21 mouse cellular contexts compared by ENCODE assay signal in genomic region chr14:11577276-11577909, GRCm38 (mm10). TPM values are rescaled to one million over a fixed set of nuclear protein-coding genes. Genes with fewer than 3 reads are reported as not detected.
A peak's percentile ranks its signal among the peaks of the same experiment; 100 is the strongest.
DNase-seq lines count a peak whose midpoint lies in the region; ATAC-seq and TF ChIP-seq lines count a peak whose summit lies in the region.
"Had no signal": no experiment of that assay in that cellular context is flagged by ENCODE, and none has a peak within 500 bp of the region (broad histone marks: within the 10 kb centered on the region; RNA-seq: fewer than 3 reads in every experiment).

No protein-coding gene starts in this region.

- H3K4me2 ChIP-seq in midbrain, postnatal 0 days (ENCODE audit: low read depth, low read length, poor library complexity, severe bottlenecking), result no peak overlapping the region
- H3K4me2 ChIP-seq in limb, embryonic 11.5 days (ENCODE audit: low read depth, severe bottlenecking), result no peak overlapping the region
- H3K4me2 ChIP-seq in intestine, postnatal 0 days (replicated peaks; ENCODE audit: low read depth), result no peak overlapping the region
- H3K4me2 ChIP-seq: heart, embryonic 13.5 days; liver, embryonic 15.5 days had no signal

- peak; percentile 65 for DNase-seq in midbrain, embryonic 10.5 days (ENCODE audit: low spot score)
- no peak for DNase-seq in midbrain, postnatal 0 days (ENCODE audit: low spot score)
- DNase-seq in embryonic facial prominence, embryonic 10.5 days (ENCODE audit: low spot score), result no peak
- no peak for DNase-seq in limb, embryonic 11.5 days (ENCODE audit: low spot score)
- peak; percentile 66 for DNase-seq in retina, postnatal 1 day
- no peak for DNase-seq in adipocyte (ENCODE audit: low spot score)
- DNase-seq: adrenal gland, postnatal 14 days; cerebellum, postnatal 10 days; kidney, adult 8-10 months; kidney, postnatal 4 days; left cerebral cortex, postnatal 4 days; lung, postnatal 10 days; thymus, adult 2 months had no signal

- H3K4me1 ChIP-seq in midbrain, embryonic 10.5 days, result peaks cover 60% of the 10 kb centered on the region
- peaks cover 7% of the 10 kb centered on the region; the same call in 1 of the 2 replicates for H3K4me1 ChIP-seq in midbrain, postnatal 0 days (ENCODE audit: insufficient read depth, low read length)
- H3K4me1 ChIP-seq in embryonic facial prominence, embryonic 10.5 days, result peaks cover 48% of the 10 kb centered on the region
- peaks cover 21% of the 10 kb centered on the region for H3K4me1 ChIP-seq in limb, embryonic 11.5 days (ENCODE audit: control insufficient read depth, insufficient read depth, low read length)
- H3K4me1 ChIP-seq in intestine, postnatal 0 days (replicated peaks; ENCODE audit: control insufficient read depth, insufficient read depth, low read length), result peaks cover 7% of the 10 kb centered on the region; the same call in 1 of the 2 replicates
- H3K4me1 ChIP-seq: liver, embryonic 15.5 days; megakaryocyte, embryonic 14.5 days had no signal

- peaks cover 7% of the 10 kb centered on the region; the same call in 1 of the 2 replicates for H3K36me3 ChIP-seq in midbrain, embryonic 10.5 days
- no peaks in the 10 kb centered on the region for H3K36me3 ChIP-seq in midbrain, postnatal 0 days (ENCODE audit: insufficient read depth, low read length)
- peaks cover 7% of the 10 kb centered on the region for H3K36me3 ChIP-seq in embryonic facial prominence, embryonic 10.5 days (replicated peaks)
- H3K36me3 ChIP-seq in limb, embryonic 11.5 days (ENCODE audit: control insufficient read depth, insufficient read depth, low read length), result no peaks in the 10 kb centered on the region
- H3K36me3 ChIP-seq in intestine, postnatal 0 days (ENCODE audit: control insufficient read depth, insufficient read depth), result no peaks in the 10 kb centered on the region
- H3K36me3 ChIP-seq: liver, embryonic 15.5 days had no signal

- peak overlapping the region; percentile 37 for H3K4me3 ChIP-seq in midbrain, embryonic 10.5 days
- no peak overlapping the region for H3K4me3 ChIP-seq in midbrain, postnatal 0 days (ENCODE audit: low read depth, low read length)
- H3K4me3 ChIP-seq in embryonic facial prominence, embryonic 10.5 days, result peak overlapping the region; percentile 18; the same call in 1 of the 2 replicates
- no peak overlapping the region for H3K4me3 ChIP-seq in limb, embryonic 11.5 days (ENCODE audit: low read depth, low read length)
- no peak overlapping the region for H3K4me3 ChIP-seq in intestine, postnatal 0 days (ENCODE audit: low read depth, low read length)
- H3K4me3 ChIP-seq: heart, embryonic 13.5 days; liver, embryonic 15.5 days; megakaryocyte, embryonic 14.5 days had no signal

- peaks cover 4% of the 10 kb centered on the region; the same call in 1 of the 2 replicates for H3K9me3 ChIP-seq in midbrain, embryonic 10.5 days (replicated peaks)
- H3K9me3 ChIP-seq in midbrain, postnatal 0 days (ENCODE audit: low read length), result no peaks in the 10 kb centered on the region
- 0 out of 2 replicates have a peak, but pooled peaks cover 2% of the 10 kb centered on the region for H3K9me3 ChIP-seq in embryonic facial prominence, embryonic 10.5 days
- no peaks in the 10 kb centered on the region for H3K9me3 ChIP-seq in limb, embryonic 11.5 days (ENCODE audit: control insufficient read depth, low read length)
- H3K9me3 ChIP-seq in intestine, postnatal 0 days (ENCODE audit: control insufficient read depth), result no peaks in the 10 kb centered on the region
- H3K9me3 ChIP-seq: liver, embryonic 15.5 days had no signal

- 8% methylated on average over 9 of the region's 9 CpGs for WGBS in midbrain, embryonic 10.5 days
- WGBS in midbrain, postnatal 0 days, result 13% methylated on average over 9 of the region's 9 CpGs
- 3% methylated on average over 9 of the region's 9 CpGs for WGBS in embryonic facial prominence, embryonic 10.5 days
- 16% methylated on average over 9 of the region's 9 CpGs for WGBS in limb, embryonic 11.5 days
- WGBS in intestine, postnatal 0 days, result 59% methylated on average over 9 of the region's 9 CpGs

- H3K27me3 ChIP-seq in midbrain, embryonic 10.5 days (ENCODE audit: low read depth, poor library complexity, severe bottlenecking), result no peaks in the 10 kb centered on the region
- no peaks in the 10 kb centered on the region for H3K27me3 ChIP-seq in midbrain, postnatal 0 days (ENCODE audit: insufficient read depth, low read length)
- H3K27me3 ChIP-seq in embryonic facial prominence, embryonic 10.5 days (replicated peaks; ENCODE audit: low read depth, poor library complexity, severe bottlenecking), result no peaks in the 10 kb centered on the region
- no peaks in the 10 kb centered on the region for H3K27me3 ChIP-seq in limb, embryonic 11.5 days (ENCODE audit: control insufficient read depth, insufficient read depth, low read length)
- no peaks in the 10 kb centered on the region for H3K27me3 ChIP-seq in intestine, postnatal 0 days (replicated peaks; ENCODE audit: control insufficient read depth, insufficient read depth, low read length)
- H3K27me3 ChIP-seq: heart, embryonic 13.5 days; liver, embryonic 15.5 days; megakaryocyte, embryonic 14.5 days had no signal

- no peak for ATAC-seq in midbrain, postnatal 0 days (ENCODE audit: low FRiP score)
- no peak for ATAC-seq in limb, embryonic 11.5 days (ENCODE audit: insufficient number of reproducible peaks, low FRiP score, low TSS enrichment, low read depth)
- no peak for ATAC-seq in intestine, postnatal 0 days
- ATAC-seq: CD4-positive, CD25-positive, alpha-beta regulatory T cell, adult 4 months had no signal

- H3K27ac ChIP-seq in midbrain, embryonic 10.5 days (replicated peaks), result peak overlapping the region; percentile 83
- H3K27ac ChIP-seq in midbrain, postnatal 0 days (ENCODE audit: low read depth, low read length), result no peak overlapping the region
- peak overlapping the region; percentile 48 for H3K27ac ChIP-seq in embryonic facial prominence, embryonic 10.5 days (replicated peaks)
- H3K27ac ChIP-seq in limb, embryonic 11.5 days (replicated peaks; ENCODE audit: low read depth, low read length), result no peak overlapping the region; the same call in 1 of the 2 replicates
- no peak overlapping the region for H3K27ac ChIP-seq in intestine, postnatal 0 days (ENCODE audit: low read depth, low read length)
- H3K27ac ChIP-seq: heart, embryonic 13.5 days; liver, embryonic 15.5 days had no signal

- TF ChIP-seq CTCF in midbrain, postnatal 0 days (IDR thresholded peaks at IDR 0.05), result no peak
- no peak for TF ChIP-seq CTCF in intestine, postnatal 0 days (IDR thresholded peaks at IDR 0.05; ENCODE audit: low read depth)

- no peak overlapping the region for H3K9ac ChIP-seq in midbrain, postnatal 0 days (replicated peaks; ENCODE audit: low read length, poor library complexity, severe bottlenecking)
- 0 out of 2 replicates have a peak overlapping the region, but pooled peaks have one; percentile 30 for H3K9ac ChIP-seq in limb, embryonic 11.5 days (ENCODE audit: low read length)
- no peak overlapping the region for H3K9ac ChIP-seq in intestine, postnatal 0 days (ENCODE audit: low read depth, low read length)
- H3K9ac ChIP-seq: liver, embryonic 15.5 days had no signal

RNA-seq across cellular contexts. Expression of gene Ptprg, which starts 24.1 kb away (rescaled TPM):
- polyA plus RNA-seq in midbrain, embryonic 10.5 days (2016; fragmentation: Nextera tagmentation; extraction: Ambion mirVana), result 34.8 and 38.2 TPM in 2 replicates
- 84.9 and 98.2 TPM in 2 replicates for total RNA-seq in midbrain, postnatal 0 days (2014; rRNA removed)
- polyA plus RNA-seq in midbrain, postnatal 0 days (2015; fragmentation: Nextera tagmentation; extraction: Ambion mirVana), result 25.4 and 25.7 TPM in 2 replicates
- 36.3 and 40.7 TPM in 2 replicates for polyA plus RNA-seq in embryonic facial prominence, embryonic 10.5 days (2016; fragmentation: Nextera tagmentation; extraction: Ambion mirVana)
- 33.8 and 37.8 TPM in 2 replicates for polyA plus RNA-seq in limb, embryonic 11.5 days (2014; fragmentation: Nextera tagmentation; extraction: Ambion mirVana)
- 3.7 and 6.9 TPM in 2 replicates for polyA plus RNA-seq in intestine, postnatal 0 days (2015; fragmentation: Nextera tagmentation; extraction: Ambion mirVana)
- total RNA-seq: granulocyte monocyte progenitor cell, adult 5-6 weeks; hematopoietic stem cell, adult 5-6 weeks; MEL had no signal
- polyA plus RNA-seq: CD4-positive, CD25-positive, alpha-beta regulatory T cell, adult 4 months had no signal

Comparison
In these comparisons a context has a peak if more than half of its experiments do, and no peak if none do; other contexts are left out.
1. DNase-seq: peak in midbrain, embryonic 10.5 days (single experiment) and retina, postnatal 1 day (single experiment); none in midbrain, postnatal 0 days (single experiment), embryonic facial prominence, embryonic 10.5 days (single experiment), limb, embryonic 11.5 days (single experiment) and adipocyte (single experiment).
2. H3K27ac ChIP-seq: peak in midbrain, embryonic 10.5 days (single experiment) and embryonic facial prominence, embryonic 10.5 days (single experiment); none in midbrain, postnatal 0 days (single experiment), limb, embryonic 11.5 days (single experiment) and intestine, postnatal 0 days (single experiment).
3. H3K4me3 ChIP-seq: peak in midbrain, embryonic 10.5 days (single experiment) and embryonic facial prominence, embryonic 10.5 days (single experiment); none in midbrain, postnatal 0 days (single experiment), limb, embryonic 11.5 days (single experiment) and intestine, postnatal 0 days (single experiment).